Mouse (Mus musculus) ES-Bruce4 (cell line): ENCODE measurements around the gene Strada.

Experiments used
- CTCF ChIP-seq: IDR thresholded peaks from one replicate; pipeline ENCODE4 v1.8.1; 2011; ENCODE audit warnings: low read depth, low read length
- POLR2A ChIP-seq: IDR thresholded peaks from one replicate; pipeline ENCODE4 v1.8.1; 2011; ENCODE audit warnings: low read length; ENCODE audit not compliant: insufficient read depth

DNA sequence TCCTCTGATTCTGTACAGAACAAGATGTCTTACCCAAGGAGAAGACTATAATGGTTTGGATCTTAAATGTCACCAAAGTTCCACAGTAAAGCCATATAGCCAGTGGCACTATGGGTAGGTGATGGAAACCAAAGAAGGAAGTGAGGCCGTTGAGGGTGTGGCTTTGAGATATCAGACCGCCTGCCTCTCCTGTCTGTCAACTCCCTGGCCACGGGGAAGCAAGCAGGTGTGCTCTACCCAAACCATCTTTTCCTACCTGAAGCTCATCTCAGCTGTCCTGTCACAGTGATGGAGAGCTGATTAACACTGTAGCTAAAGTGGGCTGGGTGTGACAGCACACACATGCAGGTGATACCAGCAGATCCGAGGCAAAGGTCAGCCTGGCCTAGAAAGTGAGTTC is 3.7 kb downstream of the Strada start:
- TF ChIP-seq POLR2A (no peak), CTCF (no peak)
